Mouse (Mus musculus) B cell, adult 67 days (primary cell): ENCODE data around the gene Dytn. TPM values are rescaled to one million over a fixed set of nuclear protein-coding genes. Genes with fewer than 3 reads are reported as not detected.

Experiments
- total RNA-seq, 2 experiments: library from RNA; stranded (reverse); gene quantifications; 4 replicates each; pipeline ENCODE4 v1.2.4; 2023

Gene Dytn
- not detected for total RNA-seq

GRCm38 (mm10) chr1:63686827-63687226 lies at the start of gene Dytn:
TSS of gene Dytn (minus strand) at chr1:63686927.

GRCm38 (mm10) chr1:63730240-63730771 lies 43.6 kb upstream of the Dytn start, which contains the start of the genes Mdh1b and Fastkd2:
TSS of gene Mdh1b (minus strand) at chr1:63730318.
TSS of gene Fastkd2 (plus strand) at chr1:63730614.

GRCm38 (mm10) chr1:63615668-63616067 lies 71.1 kb downstream of the Dytn start, which contains the start of gene Gm39653:
TSS of gene Gm39653 (plus strand) at chr1:63615968.

Other genes with a start within 250 kb of the Dytn start
- gene Adam23, start 241.0 kb downstream of the Dytn start, total RNA-seq = not detected
- not detected for gene Gm39653, start 71.0 kb downstream of the Dytn start, total RNA-seq
- not detected for gene Mdh1b, start 43.4 kb upstream of the Dytn start, total RNA-seq
- gene Fastkd2, start 43.7 kb upstream of the Dytn start, total RNA-seq = 10 to 100 TPM; 28.6 to 38.4 TPM
- gene 4933402D24Rik, start 82.3 kb upstream of the Dytn start, total RNA-seq = not detected